Mouse (Mus musculus): ENCODE data around the gene Epha7. TPM values are rescaled to one million over a fixed set of nuclear protein-coding genes. Genes with fewer than 3 reads are reported as not detected.

The Epha7 gene
- polyA plus RNA-seq, 1 experiment from 2014 or later: 30.9 TPM

DNA sequence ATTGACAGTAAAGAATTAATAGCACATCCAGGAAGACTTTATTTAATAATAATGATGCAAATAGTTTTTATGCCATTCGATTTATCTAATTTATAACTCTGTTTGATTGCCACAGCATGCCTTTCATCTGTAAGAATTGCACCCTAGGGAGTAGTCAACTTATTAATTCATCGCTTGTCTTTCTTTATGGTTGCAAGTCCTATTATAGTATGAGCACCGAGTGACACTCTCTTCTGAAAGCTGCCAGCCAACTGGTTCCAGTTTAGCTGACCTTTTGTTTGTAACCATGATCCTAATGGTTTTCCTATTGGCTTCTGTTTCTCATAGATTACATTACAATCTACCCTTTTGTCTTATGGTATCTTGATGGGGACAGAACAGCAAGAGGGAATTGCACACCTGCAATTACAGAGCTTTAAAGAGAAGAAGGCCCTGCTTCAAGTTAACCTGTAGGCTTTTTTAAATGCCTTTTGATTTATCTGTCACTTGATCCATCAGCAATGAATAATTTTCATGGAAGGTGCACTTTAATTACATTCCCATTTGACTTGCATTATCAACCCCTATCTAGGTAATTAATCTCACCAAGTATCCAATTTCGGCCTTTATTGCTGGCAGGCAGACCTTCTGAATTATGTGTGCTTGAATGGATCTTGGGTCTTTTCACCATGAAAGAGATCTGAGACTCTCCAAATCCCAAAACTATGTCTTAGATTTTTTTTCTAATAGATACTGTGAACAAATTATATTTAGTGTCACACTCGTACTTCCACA is 68.5 kb downstream of the Epha7 start:
- Histone ChIP-seq H3K27me3 (replicated peaks; ENCODE audit: control insufficient read depth, insufficient read depth, low read length) (no peaks in the 10 kb centered on the region), H3K9ac (ENCODE audit: low read depth, low read length) (no peak overlapping the region), H3K4me1 (ENCODE audit: control insufficient read depth, insufficient read depth, low read length) (no peaks in the 10 kb centered on the region), H3K9me3 (ENCODE audit: control insufficient read depth, low read length) (no peaks in the 10 kb centered on the region), H3K36me3 (ENCODE audit: control insufficient read depth, insufficient read depth, low read length) (no peaks in the 10 kb centered on the region), H3K27ac (replicated peaks; ENCODE audit: low read depth, low read length) (no peak overlapping the region), H3K4me3 (ENCODE audit: low read depth, low read length) (no peak overlapping the region), H3K4me2 (ENCODE audit: low read depth, low read length) (no peak overlapping the region)
- WGBS: 46% methylated on average over 5 of the region's 5 CpGs
- peak; percentile 53; the same call in 1 of the 2 replicates for ATAC-seq (ENCODE audit: low read depth)
- DNase-seq (ENCODE audit: low spot score): no peak

DNA sequence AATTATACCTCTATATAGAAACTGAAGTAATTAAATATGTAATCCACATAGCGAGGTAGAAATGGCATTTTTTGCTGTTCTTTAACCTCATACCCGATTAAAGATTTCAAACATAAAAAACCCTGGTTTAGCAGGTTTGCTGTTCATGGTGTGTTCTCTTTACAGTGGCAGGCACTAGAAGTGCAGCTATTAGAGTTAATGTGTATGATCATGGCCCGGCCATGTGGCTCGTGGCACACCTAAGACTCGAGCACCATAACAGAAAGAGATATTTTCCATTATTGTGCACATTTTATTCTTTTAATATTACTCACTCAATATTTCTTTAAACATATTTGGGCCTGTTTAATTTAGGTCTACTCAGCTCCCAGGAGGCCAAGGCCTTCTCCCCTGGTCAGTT is 76.7 kb downstream of the Epha7 start:
- no peak overlapping the region for H3K4me3 ChIP-seq (ENCODE audit: low read depth, low read length)
- 0 out of 2 replicates have a peak, but pooled peaks cover 4% of the 10 kb centered on the region for H3K36me3 ChIP-seq (ENCODE audit: control insufficient read depth, insufficient read depth, low read length)
- no peak overlapping the region for H3K9ac ChIP-seq (ENCODE audit: low read depth, low read length)
- WGBS: 82% methylated on average over 5 of the region's 5 CpGs
- H3K4me2 ChIP-seq (ENCODE audit: low read depth, low read length): no peak overlapping the region
- no peak overlapping the region for H3K27ac ChIP-seq (replicated peaks; ENCODE audit: low read depth, low read length)
- ATAC-seq (ENCODE audit: low read depth): no peak
- H3K27me3 ChIP-seq (replicated peaks; ENCODE audit: control insufficient read depth, insufficient read depth, low read length): no peaks in the 10 kb centered on the region
- H3K9me3 ChIP-seq (ENCODE audit: control insufficient read depth, low read length): no peaks in the 10 kb centered on the region
- H3K4me1 ChIP-seq (ENCODE audit: control insufficient read depth, insufficient read depth, low read length): no peaks in the 10 kb centered on the region
- DNase-seq (ENCODE audit: low spot score): no peak

DNA sequence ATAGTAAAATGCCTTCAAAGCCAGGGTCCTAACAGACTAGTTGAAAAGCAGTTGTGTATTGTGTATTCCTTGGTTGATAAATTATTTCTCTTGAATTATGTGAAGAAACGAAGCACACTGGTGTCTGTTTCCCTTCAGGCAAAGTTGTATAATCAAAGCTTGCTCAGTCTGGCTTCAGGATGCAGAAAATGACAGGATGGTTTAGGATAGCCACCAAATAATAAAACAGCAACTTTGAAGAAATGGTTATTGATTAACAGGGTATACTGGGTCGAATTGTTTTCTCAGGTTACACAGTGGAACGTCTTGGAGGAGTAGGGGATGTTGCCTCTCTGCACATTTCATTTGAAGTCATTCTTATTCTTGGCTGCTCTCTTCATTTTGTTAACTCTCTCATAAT is 77.2 kb downstream of the Epha7 start:
- H3K9me3 ChIP-seq (ENCODE audit: control insufficient read depth, low read length): no peaks in the 10 kb centered on the region
- 0 out of 2 replicates have a peak, but pooled peaks cover 4% of the 10 kb centered on the region for H3K36me3 ChIP-seq (ENCODE audit: control insufficient read depth, insufficient read depth, low read length)
- no peak overlapping the region for H3K4me2 ChIP-seq (ENCODE audit: low read depth, low read length)
- ATAC-seq (ENCODE audit: low read depth) (no peak), DNase-seq (ENCODE audit: low spot score) (no peak)
- 42% methylated on average over 3 of the region's 3 CpGs for WGBS
- no peaks in the 10 kb centered on the region for H3K4me1 ChIP-seq (ENCODE audit: control insufficient read depth, insufficient read depth, low read length)
- H3K27me3 ChIP-seq (replicated peaks; ENCODE audit: control insufficient read depth, insufficient read depth, low read length): no peaks in the 10 kb centered on the region
- H3K27ac ChIP-seq (replicated peaks; ENCODE audit: low read depth, low read length): no peak overlapping the region
- no peak overlapping the region for H3K9ac ChIP-seq (ENCODE audit: low read depth, low read length)
- no peak overlapping the region for H3K4me3 ChIP-seq (ENCODE audit: low read depth, low read length)

DNA sequence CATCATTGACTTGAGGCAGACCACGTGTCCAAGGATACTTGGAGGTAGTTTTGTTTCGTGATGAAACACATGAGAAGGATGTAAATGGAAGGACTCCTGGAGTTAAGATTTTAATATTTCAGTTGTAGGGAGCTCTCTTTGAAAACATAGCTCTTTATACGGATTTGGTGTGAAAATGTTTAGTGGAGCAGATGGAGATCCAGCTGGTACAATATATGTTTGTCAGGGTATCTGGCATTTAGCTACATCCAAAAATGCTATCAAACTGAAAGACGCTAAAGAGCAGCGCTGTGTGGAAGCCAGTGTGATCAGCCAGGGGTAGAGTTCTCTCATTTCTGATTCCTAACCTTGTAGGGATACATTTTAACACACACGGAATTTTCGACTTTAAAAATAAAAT is 82.5 kb downstream of the Epha7 start:
- Histone ChIP-seq H3K9me3 (ENCODE audit: control insufficient read depth, low read length) (no peaks in the 10 kb centered on the region), H3K4me1 (ENCODE audit: control insufficient read depth, insufficient read depth, low read length) (no peaks in the 10 kb centered on the region), H3K27me3 (replicated peaks; ENCODE audit: control insufficient read depth, insufficient read depth, low read length) (no peaks in the 10 kb centered on the region), H3K4me3 (ENCODE audit: low read depth, low read length) (no peak overlapping the region), H3K36me3 (ENCODE audit: control insufficient read depth, insufficient read depth, low read length) (no peaks in the 10 kb centered on the region), H3K27ac (replicated peaks; ENCODE audit: low read depth, low read length) (no peak overlapping the region), H3K4me2 (ENCODE audit: low read depth, low read length) (no peak overlapping the region), H3K9ac (ENCODE audit: low read depth, low read length) (no peak overlapping the region)
- ATAC-seq (ENCODE audit: low read depth) (no peak), DNase-seq (ENCODE audit: low spot score) (no peak)
- 83% methylated on average over 7 of the region's 7 CpGs for WGBS

DNA sequence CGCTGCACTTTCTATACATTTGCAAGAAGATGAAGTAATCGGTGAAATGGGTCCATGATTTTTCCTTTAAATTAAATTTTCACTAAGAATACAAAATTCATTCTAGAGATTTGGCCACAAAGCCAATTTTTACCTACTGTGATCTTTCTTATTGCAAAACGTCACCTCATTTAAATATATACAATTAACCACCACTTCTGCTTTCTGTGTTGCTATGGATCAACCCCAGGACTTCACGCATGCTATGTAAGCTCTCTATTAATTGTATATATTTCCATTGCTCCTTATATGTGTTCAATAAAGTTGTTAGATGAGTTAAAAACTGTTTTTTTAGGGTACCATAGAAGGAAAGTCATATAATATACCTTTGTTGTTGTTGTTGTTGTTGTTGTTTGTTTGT is 86.4 kb downstream of the Epha7 start:
- no peaks in the 10 kb centered on the region for H3K9me3 ChIP-seq (ENCODE audit: control insufficient read depth, low read length)
- 94% methylated on average over 4 of the region's 4 CpGs for WGBS
- H3K4me3 ChIP-seq (ENCODE audit: low read depth, low read length): no peak overlapping the region
- ATAC-seq (ENCODE audit: low read depth) (no peak), DNase-seq (ENCODE audit: low spot score) (no peak)
- no peaks in the 10 kb centered on the region for H3K36me3 ChIP-seq (ENCODE audit: control insufficient read depth, insufficient read depth, low read length)
- H3K4me1 ChIP-seq (ENCODE audit: control insufficient read depth, insufficient read depth, low read length): no peaks in the 10 kb centered on the region
- no peak overlapping the region for H3K4me2 ChIP-seq (ENCODE audit: low read depth, low read length)
- H3K9ac ChIP-seq (ENCODE audit: low read depth, low read length): no peak overlapping the region
- no peaks in the 10 kb centered on the region for H3K27me3 ChIP-seq (replicated peaks; ENCODE audit: control insufficient read depth, insufficient read depth, low read length)
- H3K27ac ChIP-seq (replicated peaks; ENCODE audit: low read depth, low read length): no peak overlapping the region

DNA sequence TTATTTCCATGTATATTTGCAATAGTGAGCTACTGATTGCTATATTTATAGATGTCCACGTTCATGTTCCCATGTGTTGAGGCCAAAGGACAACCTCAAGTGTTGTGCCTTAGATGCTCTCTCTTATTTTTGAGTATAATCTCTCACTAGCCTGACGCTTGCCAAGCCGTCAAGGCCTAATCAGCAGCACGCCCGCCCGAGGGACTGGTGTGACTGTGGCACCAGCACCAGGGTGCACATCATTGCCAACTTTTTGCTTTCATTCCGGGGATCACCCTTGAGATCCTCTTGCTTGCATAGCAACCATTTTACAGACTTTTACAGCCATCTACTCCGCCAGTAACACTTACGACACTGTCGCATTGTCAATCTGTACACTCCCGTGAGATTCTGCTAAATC is 86.9 kb downstream of the Epha7 start:
- H3K9ac ChIP-seq (ENCODE audit: low read depth, low read length): no peak overlapping the region
- H3K9me3 ChIP-seq (ENCODE audit: control insufficient read depth, low read length): no peaks in the 10 kb centered on the region
- H3K36me3 ChIP-seq (ENCODE audit: control insufficient read depth, insufficient read depth, low read length): no peaks in the 10 kb centered on the region
- DNase-seq (ENCODE audit: low spot score) (no peak), ATAC-seq (ENCODE audit: low read depth) (no peak)
- no peak overlapping the region for H3K4me3 ChIP-seq (ENCODE audit: low read depth, low read length)
- no peak overlapping the region for H3K4me2 ChIP-seq (ENCODE audit: low read depth, low read length)
- no peaks in the 10 kb centered on the region for H3K4me1 ChIP-seq (ENCODE audit: control insufficient read depth, insufficient read depth, low read length)
- H3K27ac ChIP-seq (replicated peaks; ENCODE audit: low read depth, low read length): no peak overlapping the region
- WGBS: 92% methylated on average over 11 of the region's 11 CpGs
- no peaks in the 10 kb centered on the region for H3K27me3 ChIP-seq (replicated peaks; ENCODE audit: control insufficient read depth, insufficient read depth, low read length)

DNA sequence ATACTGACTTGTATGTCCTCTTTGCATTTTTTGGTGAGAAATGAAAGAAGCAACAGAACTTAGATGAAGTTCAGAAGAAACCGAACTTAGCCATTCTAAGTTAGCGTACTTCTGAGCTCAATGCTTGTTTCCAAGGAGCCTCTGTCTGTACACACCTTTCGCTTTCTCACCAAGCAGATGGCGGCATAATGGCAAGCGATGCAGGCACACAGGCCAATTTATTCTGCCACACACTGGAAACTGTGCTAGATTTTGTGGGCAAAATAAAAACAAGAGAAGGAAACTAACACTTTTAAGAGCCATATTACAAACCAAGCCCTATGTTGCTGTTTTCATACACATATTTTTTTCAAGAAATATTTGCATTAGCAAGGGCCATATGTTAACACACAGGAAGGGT is 88.6 kb downstream of the Epha7 start:
- Histone ChIP-seq H3K4me3 (ENCODE audit: low read depth, low read length) (no peak overlapping the region), H3K4me1 (ENCODE audit: control insufficient read depth, insufficient read depth, low read length) (no peaks in the 10 kb centered on the region), H3K36me3 (ENCODE audit: control insufficient read depth, insufficient read depth, low read length) (no peaks in the 10 kb centered on the region), H3K9me3 (ENCODE audit: control insufficient read depth, low read length) (no peaks in the 10 kb centered on the region), H3K9ac (ENCODE audit: low read depth, low read length) (no peak overlapping the region), H3K4me2 (ENCODE audit: low read depth, low read length) (no peak overlapping the region), H3K27ac (replicated peaks; ENCODE audit: low read depth, low read length) (no peak overlapping the region), H3K27me3 (replicated peaks; ENCODE audit: control insufficient read depth, insufficient read depth, low read length) (no peaks in the 10 kb centered on the region)
- no peak for ATAC-seq (ENCODE audit: low read depth)
- DNase-seq (ENCODE audit: low spot score): no peak
- 92% methylated on average over 5 of the region's 5 CpGs for WGBS

DNA sequence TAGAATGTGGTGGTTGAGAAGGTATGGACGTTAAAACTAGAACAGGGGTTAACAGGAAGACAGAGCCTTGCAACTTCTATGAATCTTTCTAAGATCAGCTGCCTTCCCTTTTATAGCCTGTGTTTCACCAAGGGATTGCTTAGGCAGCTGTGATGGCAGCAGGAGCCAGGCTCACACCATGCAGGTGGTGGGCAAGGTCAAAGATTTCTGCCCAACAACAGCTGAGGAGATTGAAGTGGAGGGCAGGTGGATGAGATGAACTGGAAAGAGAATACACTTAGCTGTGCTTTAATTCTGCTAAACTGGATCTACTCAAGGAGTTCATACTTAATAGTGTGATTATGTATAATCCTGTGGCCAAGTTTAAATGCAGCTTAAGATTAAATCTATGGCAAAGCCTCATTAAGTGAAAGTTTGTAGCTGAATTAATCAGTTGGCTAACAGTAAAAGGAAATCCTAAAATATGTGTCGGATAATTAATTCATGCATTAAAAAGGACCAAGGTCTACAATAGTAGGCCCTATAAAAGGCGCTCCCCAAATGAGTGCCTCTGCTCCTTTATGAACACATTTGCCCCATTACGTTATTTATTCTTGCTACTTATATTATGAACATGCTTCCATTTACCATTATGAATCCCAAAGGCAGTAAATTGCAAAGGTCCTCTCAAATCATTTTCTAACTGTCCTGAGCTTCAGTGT is 89.2 kb downstream of the Epha7 start:
- H3K9me3 ChIP-seq (ENCODE audit: control insufficient read depth, low read length): no peaks in the 10 kb centered on the region
- no peak overlapping the region for H3K4me3 ChIP-seq (ENCODE audit: low read depth, low read length)
- no peaks in the 10 kb centered on the region for H3K36me3 ChIP-seq (ENCODE audit: control insufficient read depth, insufficient read depth, low read length)
- 85% methylated on average over 4 of the region's 4 CpGs for WGBS
- DNase-seq (ENCODE audit: low spot score) (peak; percentile 11), ATAC-seq (ENCODE audit: low read depth) (0 out of 2 replicates have a peak, but pooled peaks have one; percentile 57)
- no peaks in the 10 kb centered on the region for H3K27me3 ChIP-seq (replicated peaks; ENCODE audit: control insufficient read depth, insufficient read depth, low read length)
- H3K27ac ChIP-seq (replicated peaks; ENCODE audit: low read depth, low read length): no peak overlapping the region
- no peaks in the 10 kb centered on the region for H3K4me1 ChIP-seq (ENCODE audit: control insufficient read depth, insufficient read depth, low read length)
- no peak overlapping the region for H3K9ac ChIP-seq (ENCODE audit: low read depth, low read length)
- no peak overlapping the region for H3K4me2 ChIP-seq (ENCODE audit: low read depth, low read length)

DNA sequence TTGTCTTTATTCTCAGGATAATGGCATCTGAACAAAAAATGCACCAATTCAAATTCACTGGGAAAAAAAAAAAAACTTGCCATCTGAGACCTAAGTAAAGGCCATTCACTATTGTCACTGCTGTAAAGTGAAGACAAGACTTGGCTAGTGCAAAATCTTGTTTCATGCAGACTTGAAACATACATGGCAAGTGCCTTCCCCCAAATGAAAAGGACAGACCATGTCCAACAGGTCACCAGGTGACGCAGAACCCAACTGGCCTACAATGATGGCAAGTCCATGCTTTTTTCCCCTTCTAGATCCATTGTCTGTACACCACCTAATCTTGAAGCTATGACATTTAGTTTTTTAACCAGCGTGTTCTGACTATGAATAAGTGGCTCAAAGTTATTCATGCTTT is 94.1 kb downstream of the Epha7 start:
- 84% methylated on average over 2 of the region's 2 CpGs for WGBS
- ATAC-seq (ENCODE audit: low read depth) (no peak), DNase-seq (ENCODE audit: low spot score) (no peak)
- Histone ChIP-seq H3K4me3 (ENCODE audit: low read depth, low read length) (no peak overlapping the region), H3K4me1 (ENCODE audit: control insufficient read depth, insufficient read depth, low read length) (no peaks in the 10 kb centered on the region), H3K4me2 (ENCODE audit: low read depth, low read length) (no peak overlapping the region), H3K9ac (ENCODE audit: low read depth, low read length) (no peak overlapping the region), H3K27ac (replicated peaks; ENCODE audit: low read depth, low read length) (no peak overlapping the region), H3K36me3 (ENCODE audit: control insufficient read depth, insufficient read depth, low read length) (no peaks in the 10 kb centered on the region), H3K27me3 (replicated peaks; ENCODE audit: control insufficient read depth, insufficient read depth, low read length) (no peaks in the 10 kb centered on the region), H3K9me3 (ENCODE audit: control insufficient read depth, low read length) (no peaks in the 10 kb centered on the region)

All from embryonic facial prominence, embryonic 14.5 days (tissue).